23 mouse cellular contexts compared by ENCODE assay signal in the genomic region with DNA sequence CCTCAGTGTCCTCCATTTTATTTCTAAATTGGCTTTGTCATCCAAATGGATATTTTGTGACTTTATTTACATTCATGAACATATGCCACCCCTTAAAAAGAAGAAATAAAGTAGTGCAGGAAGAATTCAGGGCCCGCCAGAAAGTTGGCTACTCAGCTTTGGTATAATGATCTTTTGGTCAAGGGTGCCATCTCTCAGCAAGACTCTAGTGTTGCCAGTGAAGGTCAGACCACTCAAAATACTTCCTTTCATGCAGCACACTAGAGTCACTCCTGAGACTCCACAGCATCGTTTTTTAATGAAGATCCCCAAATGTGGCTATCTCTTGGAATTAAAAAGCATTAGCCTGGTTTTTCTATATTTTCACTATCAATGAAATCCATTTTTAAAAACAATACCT.
"Had no signal": no experiment of that assay in that cellular context is flagged by ENCODE, and none has a peak within 500 bp of the region (broad histone marks: within the 10 kb centered on the region; RNA-seq: fewer than 3 reads in every experiment).

No protein-coding gene starts in this region.

- H3K36me3 ChIP-seq: kidney, embryonic 15.5 days; limb, embryonic 12.5 days; limb, embryonic 15.5 days; neural tube, embryonic 12.5 days; neural tube, embryonic 15.5 days had no signal

- H3K4me2 ChIP-seq: kidney, embryonic 15.5 days; limb, embryonic 12.5 days; limb, embryonic 15.5 days; liver, embryonic 11.5 days; lung, embryonic 14.5 days; midbrain, embryonic 11.5 days; neural tube, embryonic 12.5 days; neural tube, embryonic 15.5 days had no signal

- DNase-seq: kidney, adult 8-10 months; kidney, postnatal 10 days; left cerebral cortex, postnatal 4 days; liver, postnatal 0 days; lung, embryonic 14.5 days; midbrain, embryonic 14.5 days; right cerebral cortex, adult 18-20 months; right cerebral cortex, postnatal 14 days; right cerebral cortex, postnatal 4 days; thymus, adult 2 months; thymus, postnatal 14 days; thymus, postnatal 4 days had no signal

- ATAC-seq: liver, postnatal 0 days; lung, postnatal 0 days had no signal

- H3K27me3 ChIP-seq: kidney, embryonic 15.5 days; limb, embryonic 12.5 days; limb, embryonic 15.5 days; neural tube, embryonic 12.5 days; neural tube, embryonic 15.5 days had no signal

- H3K9me3 ChIP-seq: kidney, embryonic 15.5 days; limb, embryonic 12.5 days; limb, embryonic 15.5 days; neural tube, embryonic 12.5 days; neural tube, embryonic 15.5 days had no signal

- H3K27ac ChIP-seq: kidney, embryonic 15.5 days; limb, embryonic 12.5 days; limb, embryonic 15.5 days; liver, embryonic 14.5 days; macrophage; neural tube, embryonic 12.5 days; neural tube, embryonic 15.5 days; stomach, postnatal 0 days had no signal

- H3K4me3 ChIP-seq: kidney, embryonic 15.5 days; limb, embryonic 12.5 days; limb, embryonic 15.5 days; neural tube, embryonic 12.5 days; neural tube, embryonic 15.5 days had no signal

- H3K9ac ChIP-seq: kidney, embryonic 15.5 days; limb, embryonic 12.5 days; limb, embryonic 15.5 days; liver, embryonic 14.5 days; liver, postnatal 0 days; lung, embryonic 14.5 days; neural tube, embryonic 12.5 days; neural tube, embryonic 15.5 days had no signal

- H3K4me1 ChIP-seq: kidney, embryonic 15.5 days; limb, embryonic 15.5 days; neural tube, embryonic 12.5 days; neural tube, embryonic 15.5 days had no signal
